Mouse (Mus musculus) kidney, embryonic 14.5 days (tissue): Measurements from ENCODE around the gene Grm3. TPM values are rescaled to one million over a fixed set of nuclear protein-coding genes. Genes with fewer than 3 reads are reported as not detected.

ENCODE experiments used
- ATAC-seq: fragments of 200-750 bp; cut with Nextera tagmentation; 2 replicates; pipeline ENCODE4 v1.8.0; 2017; ENCODE audit warnings: moderate number of reproducible peaks, mild to moderate bottlenecking, moderate TSS enrichment, moderate library complexity; ENCODE audit not compliant: low FRiP score, low TSS enrichment
- H3K27ac ChIP-seq: fragments of 300-500 bp; sonication (generic); 2 replicates; pipeline ENCODE4 v1.5.1; 2014; ENCODE audit warnings: low read depth, mild to moderate bottlenecking, low read length, moderate library complexity, mixed read lengths
- H3K27me3 ChIP-seq: fragments of 300-500 bp; sonication (generic); 2 replicates; pipeline ENCODE4 v1.6.1; 2014; ENCODE audit warnings: mild to moderate bottlenecking, low read length; ENCODE audit not compliant: control insufficient read depth, insufficient read depth
- H3K36me3 ChIP-seq: fragments of 300-500 bp; sonication (generic); 2 replicates; pipeline ENCODE4 v1.6.1; 2014; ENCODE audit warnings: low read length, mixed read lengths; ENCODE audit not compliant: control insufficient read depth, insufficient read depth
- H3K4me1 ChIP-seq: fragments of 300-500 bp; sonication (generic); 2 replicates; pipeline ENCODE4 v1.6.1; 2014; ENCODE audit warnings: low read length, mixed read lengths; ENCODE audit not compliant: control insufficient read depth, insufficient read depth
- H3K4me2 ChIP-seq: fragments of 300-500 bp; sonication (generic); replicated peaks from 2 replicates; pipeline ENCODE4 v1.6.1; 2014; ENCODE audit warnings: low read depth, mild to moderate bottlenecking, low read length
- H3K4me3 ChIP-seq: fragments of 300-500 bp; sonication (generic); 2 replicates; pipeline ENCODE4 v1.5.1; 2014; ENCODE audit warnings: mild to moderate bottlenecking, low read length
- H3K9ac ChIP-seq: fragments of 300-500 bp; sonication (generic); 2 replicates; pipeline ENCODE4 v1.6.1; 2014; ENCODE audit warnings: low read depth, mild to moderate bottlenecking, low read length, moderate library complexity
- H3K9me3 ChIP-seq: fragments of 300-500 bp; sonication (generic); 2 replicates; pipeline ENCODE4 v1.6.1; 2016; ENCODE audit warnings: low read length; ENCODE audit not compliant: control insufficient read depth
- WGBS: fragments of 180-500 bp; shearing (Covaris S2); extraction: QIAGEN DNeasy Blood & Tissue Kit; methylation state at CpG from one replicate; pipeline ENCODE4 v1.1.7; 2014; 5-methylcytosine and 5-hydroxymethylcytosine counted together
- polyA plus RNA-seq: library from polyadenylated mRNA; unstranded; fragments of >200 nt; fragmentation: Nextera tagmentation; extraction: Ambion mirVana; gene quantifications from 2 replicates; pipeline ENCODE4 v1.2.1, GENCODE M21; 2014

Gene Grm3
- polyA plus RNA-seq, 1 experiment from 2014 or later = 0.73 TPM

DNA sequence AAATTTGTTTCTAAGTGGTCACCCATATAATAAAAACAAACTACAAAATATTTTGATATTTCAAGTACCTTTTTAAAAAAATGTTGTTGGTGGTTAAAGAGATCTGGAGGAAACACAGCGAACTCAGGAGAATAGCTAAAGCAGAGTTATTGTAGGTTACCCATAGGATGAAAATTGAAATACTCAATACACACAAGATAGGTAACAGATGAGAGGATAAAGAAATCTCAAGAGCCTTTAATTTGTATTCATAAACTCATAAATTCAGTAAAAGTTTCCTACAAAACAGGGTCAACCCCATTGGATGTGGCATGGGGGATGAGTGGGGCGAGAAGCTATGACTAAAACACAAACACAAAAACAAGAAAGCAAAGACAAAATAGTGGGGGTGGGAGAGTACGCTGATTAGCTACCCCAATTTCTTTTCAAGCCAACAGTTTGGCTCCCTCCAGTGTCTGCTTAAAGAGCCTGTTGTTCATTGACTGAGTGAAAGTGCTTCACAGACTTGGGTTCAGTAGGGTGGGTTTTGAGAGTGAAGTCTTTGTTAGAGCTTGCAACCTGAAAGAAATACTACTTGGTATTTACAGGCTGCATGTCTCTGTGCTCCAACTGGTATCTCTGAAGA, 21.5 kb downstream of the Grm3 start:
- H3K9me3 ChIP-seq = no peaks in the 10 kb centered on the region
- 59% methylated on average over 3 of the region's 3 CpGs for WGBS
- H3K36me3 ChIP-seq = no peaks in the 10 kb centered on the region
- H3K4me1 ChIP-seq = no peaks in the 10 kb centered on the region
- ATAC-seq = no peak
- no peaks in the 10 kb centered on the region for H3K27me3 ChIP-seq
- H3K4me3 ChIP-seq = no peak overlapping the region
- H3K9ac ChIP-seq = no peak overlapping the region
- H3K4me2 ChIP-seq = no peak overlapping the region
- H3K27ac ChIP-seq = no peak overlapping the region

DNA sequence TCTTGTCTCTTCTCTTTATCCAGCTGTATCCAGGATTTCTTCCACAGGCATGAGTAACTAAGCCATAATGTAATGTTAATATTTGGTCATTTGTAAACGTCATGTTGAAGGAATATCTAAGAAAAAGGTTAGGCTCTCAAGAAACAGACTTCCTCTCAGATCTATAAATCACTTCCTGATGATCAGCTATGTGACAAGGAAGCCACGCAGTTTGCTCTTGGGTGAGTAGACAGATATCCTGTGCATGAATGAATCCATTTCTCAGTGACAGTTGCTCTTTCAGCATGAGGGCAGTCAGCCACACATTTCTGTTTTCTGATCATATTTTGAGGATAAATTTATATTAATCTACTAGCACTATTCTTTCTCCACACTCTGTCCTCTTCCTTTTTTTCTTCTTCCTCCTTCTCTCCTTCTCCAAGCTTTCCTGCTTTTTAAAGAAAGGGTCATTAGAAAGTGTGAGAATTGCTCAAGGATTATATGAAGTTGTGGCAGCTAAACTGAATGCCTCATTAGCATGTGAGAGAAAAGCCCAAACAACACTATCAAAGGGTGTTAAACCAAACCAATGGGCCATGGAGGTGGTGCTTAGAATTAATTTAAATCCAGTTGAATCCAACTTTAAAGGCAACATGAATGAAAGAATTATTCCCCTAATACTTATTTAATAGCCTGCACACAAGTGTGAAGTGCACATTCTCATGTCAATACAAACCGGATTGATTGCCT, 22.1 kb downstream of the Grm3 start:
- H3K36me3 ChIP-seq = no peaks in the 10 kb centered on the region
- H3K4me2 ChIP-seq = no peak overlapping the region
- 16% methylated on average over 3 of the region's 3 CpGs for WGBS
- no peak overlapping the region for H3K4me3 ChIP-seq
- H3K27me3 ChIP-seq = no peaks in the 10 kb centered on the region
- no peak overlapping the region for H3K9ac ChIP-seq
- no peaks in the 10 kb centered on the region for H3K4me1 ChIP-seq
- no peak overlapping the region for H3K27ac ChIP-seq
- ATAC-seq = no peak
- H3K9me3 ChIP-seq = no peaks in the 10 kb centered on the region

DNA sequence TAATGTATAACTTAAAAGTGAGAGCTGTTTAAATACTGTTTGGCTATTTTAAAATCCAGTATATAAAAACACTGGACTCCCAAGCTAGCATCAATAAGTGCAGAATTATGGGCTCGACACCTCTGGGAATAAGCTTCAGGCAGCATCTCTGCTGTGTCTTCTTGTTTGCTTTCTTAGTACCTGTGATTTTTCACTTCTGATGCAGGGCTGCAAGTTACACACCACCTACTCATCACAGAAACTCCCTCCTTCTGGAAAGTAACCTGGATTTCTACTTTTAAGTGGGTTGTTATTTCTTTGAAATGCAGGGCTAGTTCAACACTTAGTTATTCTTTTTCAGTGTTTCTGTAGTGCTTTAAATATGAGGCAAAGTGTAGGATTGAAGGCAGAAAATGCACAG, 32.6 kb downstream of the Grm3 start:
- 78% methylated on average over 1 of the region's 1 CpGs for WGBS
- no peak overlapping the region for H3K9ac ChIP-seq
- ATAC-seq = no peak
- H3K4me3 ChIP-seq = no peak overlapping the region
- H3K36me3 ChIP-seq = no peaks in the 10 kb centered on the region
- H3K27me3 ChIP-seq = no peaks in the 10 kb centered on the region
- H3K9me3 ChIP-seq = no peaks in the 10 kb centered on the region
- no peaks in the 10 kb centered on the region for H3K4me1 ChIP-seq
- no peak overlapping the region for H3K4me2 ChIP-seq
- H3K27ac ChIP-seq = no peak overlapping the region

DNA sequence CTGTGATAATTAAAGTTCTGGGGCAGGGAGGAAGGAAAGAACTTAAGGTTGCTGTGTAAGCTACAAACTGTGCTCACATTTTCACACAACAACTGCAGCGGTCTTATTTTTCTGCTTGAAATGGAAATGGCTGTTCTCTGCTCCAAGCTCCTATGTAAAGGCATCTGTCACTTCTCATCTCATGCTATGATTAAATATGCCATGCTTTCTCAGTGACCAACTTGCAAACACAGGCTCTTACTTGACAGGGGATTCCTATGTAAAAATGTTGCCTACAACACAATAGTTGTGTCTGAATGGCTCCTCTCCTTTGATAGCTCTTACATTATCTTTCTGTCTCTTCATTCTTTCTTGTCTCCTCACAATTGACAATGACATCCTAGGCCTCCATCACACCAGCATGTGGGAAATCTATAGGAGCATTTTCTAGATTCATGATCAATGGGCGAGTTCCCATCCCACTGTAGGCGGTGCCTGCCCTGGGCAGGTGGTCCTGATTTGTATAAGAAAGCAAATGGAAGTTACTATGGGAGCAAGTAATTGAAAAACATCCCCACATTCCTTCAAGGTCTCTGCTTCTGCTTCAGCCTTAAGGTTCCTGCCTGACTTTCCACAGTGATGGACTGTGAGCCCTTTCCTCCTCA, 34.2 kb downstream of the Grm3 start:
- WGBS = 55% methylated on average over 3 of the region's 3 CpGs
- H3K36me3 ChIP-seq = no peaks in the 10 kb centered on the region

DNA sequence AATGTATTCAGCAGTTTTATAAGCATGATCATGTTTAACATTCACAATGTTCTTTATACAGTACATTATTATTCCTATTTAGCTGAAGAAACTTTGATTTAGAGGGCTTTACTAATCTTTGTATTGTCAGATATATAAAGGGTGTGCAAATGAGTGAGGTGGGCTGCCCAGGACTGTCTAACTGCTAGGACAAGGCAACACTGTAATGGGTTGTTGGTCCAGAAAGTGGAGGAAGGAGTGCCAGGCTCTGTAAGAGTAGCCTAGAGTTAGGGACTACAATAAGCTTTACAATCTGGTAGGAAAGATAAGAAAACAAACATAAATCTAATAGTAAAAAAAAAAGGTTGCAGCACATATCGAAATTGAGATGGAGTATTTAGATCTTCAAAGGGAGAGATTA, 34.8 kb downstream of the Grm3 start:
- no peaks in the 10 kb centered on the region for H3K36me3 ChIP-seq
- H3K4me3 ChIP-seq = no peak overlapping the region
- H3K9me3 ChIP-seq = no peaks in the 10 kb centered on the region
- WGBS = 20% methylated on average over 1 of the region's 1 CpGs
- no peak for ATAC-seq
- no peak overlapping the region for H3K9ac ChIP-seq
- H3K4me1 ChIP-seq = no peaks in the 10 kb centered on the region
- H3K27me3 ChIP-seq = no peaks in the 10 kb centered on the region
- no peak overlapping the region for H3K4me2 ChIP-seq
- H3K27ac ChIP-seq = no peak overlapping the region

More for the DNA sequence above, 34.2 kb downstream of the Grm3 start:
- Histone ChIP-seq H3K27me3 (no peaks in the 10 kb centered on the region), H3K27ac (no peak overlapping the region), H3K4me2 (no peak overlapping the region), H3K4me1 (no peaks in the 10 kb centered on the region), H3K4me3 (no peak overlapping the region), H3K9me3 (no peaks in the 10 kb centered on the region), H3K9ac (no peak overlapping the region)
- no peak for ATAC-seq

DNA sequence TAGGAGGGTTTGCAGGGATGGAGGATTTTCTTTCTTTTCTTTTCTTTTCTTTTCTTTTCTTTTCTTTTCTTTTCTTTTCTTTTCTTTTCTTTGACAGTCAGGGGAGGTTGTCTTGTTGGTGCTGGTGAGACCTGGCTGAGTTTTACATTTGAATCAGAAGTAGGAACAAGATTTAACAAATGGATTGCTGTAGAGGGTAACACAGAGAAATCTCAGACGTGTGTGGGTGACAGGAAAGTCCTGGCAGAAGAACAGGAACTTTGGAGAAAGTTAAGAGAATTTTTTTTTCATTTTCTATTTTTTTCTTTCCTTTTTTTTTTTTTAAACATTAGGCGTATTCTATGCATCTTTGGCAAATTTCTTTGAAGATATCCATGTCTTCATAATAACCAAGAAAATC, 41.8 kb downstream of the Grm3 start:
- Histone ChIP-seq H3K27me3 (no peaks in the 10 kb centered on the region), H3K27ac (no peak overlapping the region), H3K36me3 (no peaks in the 10 kb centered on the region), H3K4me1 (no peaks in the 10 kb centered on the region), H3K4me2 (no peak overlapping the region), H3K4me3 (no peak overlapping the region), H3K9me3 (no peaks in the 10 kb centered on the region), H3K9ac (no peak overlapping the region)
- no peak for ATAC-seq
- 61% methylated on average over 2 of the region's 2 CpGs for WGBS

DNA sequence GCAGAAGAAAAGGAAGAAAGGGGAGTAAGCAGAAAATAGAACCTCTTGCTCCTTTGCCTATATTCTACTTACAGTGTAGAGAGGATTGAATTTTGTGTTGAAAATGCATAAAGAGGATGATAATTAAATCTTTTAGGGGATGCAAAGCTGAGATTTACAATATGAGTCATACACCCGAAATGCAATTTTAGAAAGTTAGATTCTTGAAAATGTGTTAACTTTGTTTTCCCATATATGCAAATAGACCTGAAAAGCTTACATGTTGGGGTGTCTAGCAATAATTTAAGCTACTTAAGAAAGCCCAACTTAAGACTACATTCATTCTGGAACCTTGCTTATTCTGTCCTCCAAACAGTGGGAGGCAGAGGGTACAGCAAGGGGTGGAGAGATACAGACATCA, 56.0 kb downstream of the Grm3 start:
- no peak overlapping the region for H3K4me3 ChIP-seq
- no peaks in the 10 kb centered on the region for H3K4me1 ChIP-seq

DNA sequence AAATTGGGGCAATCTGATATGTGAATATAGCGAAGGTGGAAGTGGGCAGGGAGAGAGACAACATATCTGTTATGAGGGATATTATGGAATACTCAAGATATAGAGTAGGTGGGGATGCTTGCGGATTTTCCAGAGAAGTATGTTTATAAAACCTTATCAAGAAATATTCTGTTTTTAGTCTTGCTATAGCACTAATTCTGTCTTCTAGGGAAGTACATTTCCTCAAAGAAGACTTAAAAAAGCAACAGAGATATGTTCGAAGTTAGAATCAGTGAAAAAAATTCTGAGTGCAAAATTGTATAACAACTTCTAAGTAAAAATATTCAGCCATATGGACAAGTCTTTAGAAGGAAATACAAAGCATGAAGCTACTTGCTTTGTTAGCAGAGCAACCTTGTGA, 61.6 kb downstream of the Grm3 start:
- WGBS = 87% methylated on average over 3 of the region's 3 CpGs
- H3K27ac ChIP-seq = no peak overlapping the region
- no peaks in the 10 kb centered on the region for H3K4me1 ChIP-seq
- no peaks in the 10 kb centered on the region for H3K27me3 ChIP-seq
- no peaks in the 10 kb centered on the region for H3K36me3 ChIP-seq
- H3K4me3 ChIP-seq = no peak overlapping the region
- ATAC-seq = no peak
- no peak overlapping the region for H3K9ac ChIP-seq
- H3K9me3 ChIP-seq = no peaks in the 10 kb centered on the region
- H3K4me2 ChIP-seq = no peak overlapping the region

More for the DNA sequence above, 56.0 kb downstream of the Grm3 start:
- ATAC-seq = no peak
- no peak overlapping the region for H3K27ac ChIP-seq
- no peaks in the 10 kb centered on the region for H3K9me3 ChIP-seq
- no peaks in the 10 kb centered on the region for H3K36me3 ChIP-seq
- H3K4me2 ChIP-seq = no peak overlapping the region
- 90% methylated on average over 1 of the region's 1 CpGs for WGBS
- H3K27me3 ChIP-seq = no peaks in the 10 kb centered on the region
- no peak overlapping the region for H3K9ac ChIP-seq

DNA sequence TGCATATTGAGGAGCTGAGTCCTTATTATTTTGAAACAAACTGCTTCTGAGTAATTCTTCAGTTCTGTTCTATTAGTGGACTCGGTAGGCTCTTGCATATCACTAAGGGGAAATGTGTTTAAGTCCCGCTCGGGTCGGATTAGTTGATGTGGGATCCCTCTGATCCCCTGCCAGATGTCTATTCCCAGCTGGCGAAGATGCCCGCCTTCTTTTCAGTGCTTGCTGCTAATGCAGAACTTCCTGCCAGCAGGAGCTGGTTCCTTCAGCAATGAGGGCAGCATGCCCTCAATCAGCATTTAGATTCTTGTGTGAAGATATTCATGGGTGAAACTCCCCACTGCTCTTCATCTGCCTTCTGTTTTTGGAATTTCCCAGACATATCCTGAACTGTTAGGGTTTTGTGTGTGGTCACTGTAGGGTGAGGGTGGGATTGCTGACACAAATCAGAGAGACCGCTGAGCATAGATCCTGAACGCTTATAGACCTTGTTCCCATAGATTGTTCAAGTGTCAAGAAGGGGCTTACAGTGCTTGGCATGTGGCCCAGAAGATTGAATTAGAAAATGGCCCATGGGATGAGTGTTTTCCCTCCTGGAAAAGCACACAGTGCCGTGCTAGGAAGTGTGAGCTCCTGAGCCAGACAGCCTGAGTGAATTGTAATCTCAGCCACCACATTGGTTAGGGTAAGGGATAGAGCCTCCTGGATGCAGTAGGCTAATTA, 62.9 kb downstream of the Grm3 start:
- H3K4me2 ChIP-seq = no peak overlapping the region
- ATAC-seq = no peak
- no peaks in the 10 kb centered on the region for H3K9me3 ChIP-seq
- no peak overlapping the region for H3K27ac ChIP-seq
- H3K27me3 ChIP-seq = no peaks in the 10 kb centered on the region
- H3K9ac ChIP-seq = no peak overlapping the region
- no peak overlapping the region for H3K4me3 ChIP-seq
- WGBS = 66% methylated on average over 9 of the region's 9 CpGs
- no peaks in the 10 kb centered on the region for H3K36me3 ChIP-seq
- H3K4me1 ChIP-seq = no peaks in the 10 kb centered on the region
